Mouse (Mus musculus): ENCODE data around the gene Lgmn. TPM values are rescaled to one million over a fixed set of nuclear protein-coding genes. Genes with fewer than 3 reads are reported as not detected.

The Lgmn gene
- polyA plus RNA-seq, 1 experiment from 2014 or later = 64.7 TPM

DNA sequence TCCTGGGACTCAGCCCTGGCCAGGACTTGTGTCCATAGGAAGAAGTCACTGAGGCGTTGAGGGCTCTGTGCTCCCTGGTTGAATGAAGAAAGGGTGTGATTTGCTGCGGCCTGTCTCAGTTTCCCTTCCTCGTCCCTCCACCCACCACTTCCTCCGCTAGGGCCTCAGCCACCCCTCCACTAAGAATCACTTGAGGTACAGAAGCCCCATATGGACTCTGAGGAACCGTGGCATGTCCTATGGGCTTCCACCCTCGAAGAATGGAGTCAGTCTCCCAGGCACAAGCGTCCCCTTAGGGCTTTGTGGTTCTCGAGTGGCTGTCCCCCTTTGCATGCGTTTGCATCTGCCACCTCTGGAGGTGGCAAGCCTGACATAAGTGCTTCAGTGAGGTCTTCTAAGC lies 56.3 kb downstream of the Lgmn start:
- Histone ChIP-seq H3K9me3 (no peaks in the 10 kb centered on the region), H3K4me1 (replicated peaks) (no peaks in the 10 kb centered on the region), H3K9ac (replicated peaks) (no peak overlapping the region), H3K27me3 (no peaks in the 10 kb centered on the region), H3K4me2 (replicated peaks) (no peak overlapping the region), H3K36me3 (no peaks in the 10 kb centered on the region), H3K4me3 (replicated peaks) (no peak overlapping the region), H3K27ac (no peak overlapping the region)
- 91% methylated on average over 9 of the region's 9 CpGs for WGBS
- no peak for ATAC-seq

DNA sequence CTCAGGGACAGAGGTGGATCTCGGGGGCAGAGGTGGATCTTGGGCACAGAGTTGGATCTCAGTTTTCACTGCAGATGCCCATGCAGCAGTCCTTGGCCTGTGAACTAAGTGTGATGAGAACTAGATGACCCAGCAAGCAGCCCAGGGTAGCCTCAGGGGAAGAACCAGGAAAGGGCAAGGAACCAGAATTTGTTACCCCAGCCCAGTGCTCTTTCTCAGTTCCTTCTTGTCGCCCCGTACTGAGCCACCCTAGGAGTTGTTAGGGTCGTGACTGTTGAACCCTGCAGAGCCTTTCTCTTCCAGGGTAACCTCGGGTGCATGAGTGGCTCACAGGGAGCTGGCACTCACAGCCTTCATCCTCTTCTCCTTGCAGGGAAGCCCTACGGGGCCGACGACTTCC lies 57.4 kb downstream of the Lgmn start:
- no peak overlapping the region for H3K4me3 ChIP-seq (replicated peaks)
- no peak for ATAC-seq
- no peaks in the 10 kb centered on the region for H3K4me1 ChIP-seq (replicated peaks)
- H3K27ac ChIP-seq = no peak overlapping the region
- no peaks in the 10 kb centered on the region for H3K36me3 ChIP-seq
- WGBS = 82% methylated on average over 8 of the region's 8 CpGs
- H3K9ac ChIP-seq (replicated peaks) = no peak overlapping the region
- H3K9me3 ChIP-seq = no peaks in the 10 kb centered on the region
- H3K27me3 ChIP-seq = no peaks in the 10 kb centered on the region
- no peak overlapping the region for H3K4me2 ChIP-seq (replicated peaks)

DNA sequence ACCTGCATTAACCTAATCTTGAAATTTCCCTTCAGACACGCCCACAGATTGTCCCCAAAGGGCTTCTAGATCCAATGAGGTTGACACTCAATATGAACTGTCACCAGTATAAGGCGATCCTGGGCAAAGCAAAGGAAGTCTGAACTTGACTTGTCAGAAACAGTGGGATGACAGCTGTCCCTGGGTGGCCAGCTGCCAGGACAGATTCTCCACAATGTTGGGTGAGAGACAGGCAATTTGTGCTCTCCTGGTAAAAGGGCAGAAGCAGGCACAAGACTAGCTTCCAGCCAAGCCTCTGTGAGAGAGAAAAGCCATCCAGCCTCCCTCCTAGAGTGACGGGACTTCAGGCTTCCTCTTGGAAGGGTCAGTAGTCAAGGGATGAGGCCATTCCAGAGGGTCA lies 67.3 kb downstream of the Lgmn start:
- 87% methylated on average over 3 of the region's 3 CpGs for WGBS
- H3K4me2 ChIP-seq (replicated peaks) = no peak overlapping the region
- H3K9me3 ChIP-seq = no peaks in the 10 kb centered on the region
- no peak overlapping the region for H3K9ac ChIP-seq (replicated peaks)
- no peaks in the 10 kb centered on the region for H3K27me3 ChIP-seq
- no peaks in the 10 kb centered on the region for H3K4me1 ChIP-seq (replicated peaks)
- H3K4me3 ChIP-seq (replicated peaks) = no peak overlapping the region
- no peaks in the 10 kb centered on the region for H3K36me3 ChIP-seq
- ATAC-seq = no peak
- no peak overlapping the region for H3K27ac ChIP-seq

DNA sequence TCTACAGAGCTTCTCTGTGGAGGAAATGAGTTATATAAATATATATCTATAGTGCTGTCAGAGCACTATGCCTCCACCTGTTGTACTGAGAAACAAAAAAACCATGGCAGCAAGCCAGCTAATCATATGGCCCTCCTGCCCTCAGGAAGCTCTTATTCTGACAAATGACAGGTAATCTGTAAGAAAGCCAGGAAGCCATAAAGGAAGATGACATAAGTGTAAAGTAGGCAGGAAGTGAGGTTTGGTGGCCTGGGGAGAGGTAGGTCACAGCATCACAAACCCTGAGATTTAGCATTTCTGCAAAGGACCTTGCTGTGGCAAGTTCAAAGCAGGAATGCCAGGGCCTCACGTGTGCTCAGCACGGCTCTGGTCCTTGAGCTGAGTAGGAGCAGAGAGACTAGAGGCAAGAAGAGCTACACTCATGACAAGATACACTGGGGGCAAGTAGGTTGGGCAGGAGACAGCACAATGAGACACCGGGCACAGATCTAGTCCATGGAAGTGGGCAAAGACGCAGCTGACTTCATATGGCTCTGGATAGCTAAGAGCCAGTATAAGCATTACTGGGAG lies 68.6 kb downstream of the Lgmn start:
- ATAC-seq = no peak
- no peaks in the 10 kb centered on the region for H3K27me3 ChIP-seq
- no peaks in the 10 kb centered on the region for H3K36me3 ChIP-seq
- no peaks in the 10 kb centered on the region for H3K4me1 ChIP-seq (replicated peaks)
- H3K4me3 ChIP-seq (replicated peaks) = no peak overlapping the region
- H3K9ac ChIP-seq (replicated peaks) = no peak overlapping the region
- H3K4me2 ChIP-seq (replicated peaks) = no peak overlapping the region
- WGBS = 88% methylated on average over 4 of the region's 4 CpGs
- H3K27ac ChIP-seq = no peak overlapping the region
- no peaks in the 10 kb centered on the region for H3K9me3 ChIP-seq

DNA sequence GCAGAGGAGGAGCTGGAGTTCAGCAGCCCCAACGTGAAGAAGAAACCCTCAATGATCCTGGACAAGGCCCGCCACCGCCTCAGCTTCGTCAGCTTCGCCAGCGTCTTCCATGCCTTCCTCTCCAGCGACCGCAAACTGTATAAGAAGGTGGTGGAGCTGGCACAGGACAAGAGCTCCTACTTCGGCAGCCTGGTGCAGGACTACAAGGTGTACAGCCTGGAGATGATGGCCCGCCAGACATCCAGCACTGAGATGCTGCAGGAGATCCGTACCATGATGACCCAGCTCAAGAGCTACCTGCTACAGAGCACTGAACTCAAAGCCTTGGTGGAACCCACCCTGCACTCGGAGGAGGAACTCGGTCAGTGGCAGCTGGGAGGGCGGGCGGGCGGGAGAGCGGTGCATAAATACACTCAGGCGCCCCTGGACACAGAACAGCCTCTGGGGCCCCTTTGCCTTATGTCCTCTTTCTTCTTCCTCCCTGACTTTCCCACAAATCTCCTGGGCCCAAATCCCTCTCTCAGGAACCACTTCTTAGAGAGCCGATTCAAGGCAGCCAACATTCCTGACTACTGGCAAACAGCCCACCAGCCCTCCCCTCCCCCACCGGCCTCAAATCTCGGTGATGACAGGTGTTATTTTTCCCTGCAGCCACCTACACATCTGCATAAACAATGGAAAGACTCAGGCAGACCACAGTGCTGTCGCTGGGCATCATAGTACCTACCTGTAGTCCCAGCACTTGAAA lies 70.0 kb downstream of the Lgmn start:
- Histone ChIP-seq H3K4me1 (replicated peaks) (no peaks in the 10 kb centered on the region), H3K4me2 (replicated peaks) (no peak overlapping the region), H3K4me3 (replicated peaks) (no peak overlapping the region), H3K9ac (replicated peaks) (no peak overlapping the region), H3K9me3 (no peaks in the 10 kb centered on the region), H3K36me3 (no peaks in the 10 kb centered on the region), H3K27me3 (no peaks in the 10 kb centered on the region), H3K27ac (no peak overlapping the region)
- no peak for ATAC-seq
- 84% methylated on average over 22 of the region's 22 CpGs for WGBS

DNA sequence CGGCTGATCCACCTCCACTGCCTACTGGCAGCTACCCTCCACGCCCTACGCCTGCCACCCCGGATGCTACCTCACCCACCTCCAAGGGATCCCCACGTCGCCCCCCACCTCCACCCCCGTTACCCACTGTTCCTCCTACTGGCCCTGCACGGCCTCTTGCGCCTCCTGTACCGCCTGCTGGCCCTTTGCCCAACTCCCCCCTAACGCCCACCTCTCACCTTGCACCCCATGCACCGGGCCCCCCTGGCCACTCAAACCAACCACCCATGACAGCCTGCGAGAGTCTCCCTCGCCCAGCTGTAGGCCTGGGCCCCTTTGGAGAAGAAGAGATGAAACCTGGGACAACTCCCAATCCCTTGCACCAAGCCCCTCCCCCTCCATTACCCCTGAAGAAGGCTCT lies 71.1 kb downstream of the Lgmn start:
- WGBS = 82% methylated on average over 14 of the region's 14 CpGs
- Histone ChIP-seq H3K27ac (no peak overlapping the region), H3K36me3 (no peaks in the 10 kb centered on the region), H3K9ac (replicated peaks) (no peak overlapping the region), H3K4me2 (replicated peaks) (no peak overlapping the region), H3K9me3 (no peaks in the 10 kb centered on the region), H3K4me1 (replicated peaks) (no peaks in the 10 kb centered on the region), H3K27me3 (no peaks in the 10 kb centered on the region), H3K4me3 (replicated peaks) (no peak overlapping the region)
- no peak for ATAC-seq

DNA sequence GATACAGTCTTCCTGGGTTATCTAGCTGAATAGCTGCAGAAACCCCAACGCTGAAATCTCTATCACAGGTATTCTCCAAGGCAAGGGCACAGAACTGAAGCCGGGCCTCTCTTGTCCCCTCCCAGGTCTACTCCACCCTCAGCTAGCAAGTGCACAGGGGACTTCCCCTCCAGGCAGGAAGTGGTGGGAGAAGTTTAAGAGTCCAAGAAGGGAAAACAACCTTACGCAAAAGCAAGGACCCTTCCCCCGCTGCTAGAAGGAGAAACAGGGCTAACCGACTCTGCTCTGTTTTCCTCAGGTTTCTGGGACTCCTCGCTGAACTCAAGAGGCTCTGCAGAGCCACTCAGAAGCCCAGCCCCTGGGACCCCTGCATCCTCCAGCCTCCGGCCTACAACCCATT lies 71.5 kb downstream of the Lgmn start:
- H3K4me2 ChIP-seq (replicated peaks) = no peak overlapping the region
- no peaks in the 10 kb centered on the region for H3K9me3 ChIP-seq
- H3K27me3 ChIP-seq = no peaks in the 10 kb centered on the region
- WGBS = 72% methylated on average over 7 of the region's 7 CpGs
- no peak overlapping the region for H3K4me3 ChIP-seq (replicated peaks)
- H3K4me1 ChIP-seq (replicated peaks) = no peaks in the 10 kb centered on the region
- H3K27ac ChIP-seq = no peak overlapping the region
- no peaks in the 10 kb centered on the region for H3K36me3 ChIP-seq
- ATAC-seq = no peak
- H3K9ac ChIP-seq (replicated peaks) = no peak overlapping the region

DNA sequence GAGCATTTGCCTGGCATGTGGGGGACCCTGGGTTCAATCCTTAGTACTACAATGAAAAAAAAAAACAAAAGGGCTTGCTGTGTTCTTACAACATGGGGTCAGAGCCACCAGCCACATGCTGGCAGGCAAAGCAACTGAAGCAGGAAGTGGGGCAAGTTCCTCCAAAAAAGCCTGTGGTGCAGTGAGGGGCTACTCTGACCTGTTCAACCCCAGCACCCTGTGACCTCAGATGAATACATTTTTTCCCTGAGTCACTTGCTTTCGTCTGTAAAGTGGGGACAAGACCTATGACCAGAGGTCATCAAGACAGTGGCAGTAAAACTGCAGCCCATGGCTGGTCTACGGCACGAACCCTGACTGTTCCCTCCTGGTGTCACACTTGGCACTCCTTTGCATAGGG lies 72.5 kb downstream of the Lgmn start:
- no peak overlapping the region for H3K4me2 ChIP-seq (replicated peaks)
- H3K9ac ChIP-seq (replicated peaks) = no peak overlapping the region
- H3K36me3 ChIP-seq = no peaks in the 10 kb centered on the region
- H3K27ac ChIP-seq = no peak overlapping the region
- ATAC-seq = no peak
- WGBS = 78% methylated on average over 3 of the region's 3 CpGs
- H3K27me3 ChIP-seq = no peaks in the 10 kb centered on the region
- H3K4me1 ChIP-seq (replicated peaks) = no peaks in the 10 kb centered on the region
- no peak overlapping the region for H3K4me3 ChIP-seq (replicated peaks)
- no peaks in the 10 kb centered on the region for H3K9me3 ChIP-seq

DNA sequence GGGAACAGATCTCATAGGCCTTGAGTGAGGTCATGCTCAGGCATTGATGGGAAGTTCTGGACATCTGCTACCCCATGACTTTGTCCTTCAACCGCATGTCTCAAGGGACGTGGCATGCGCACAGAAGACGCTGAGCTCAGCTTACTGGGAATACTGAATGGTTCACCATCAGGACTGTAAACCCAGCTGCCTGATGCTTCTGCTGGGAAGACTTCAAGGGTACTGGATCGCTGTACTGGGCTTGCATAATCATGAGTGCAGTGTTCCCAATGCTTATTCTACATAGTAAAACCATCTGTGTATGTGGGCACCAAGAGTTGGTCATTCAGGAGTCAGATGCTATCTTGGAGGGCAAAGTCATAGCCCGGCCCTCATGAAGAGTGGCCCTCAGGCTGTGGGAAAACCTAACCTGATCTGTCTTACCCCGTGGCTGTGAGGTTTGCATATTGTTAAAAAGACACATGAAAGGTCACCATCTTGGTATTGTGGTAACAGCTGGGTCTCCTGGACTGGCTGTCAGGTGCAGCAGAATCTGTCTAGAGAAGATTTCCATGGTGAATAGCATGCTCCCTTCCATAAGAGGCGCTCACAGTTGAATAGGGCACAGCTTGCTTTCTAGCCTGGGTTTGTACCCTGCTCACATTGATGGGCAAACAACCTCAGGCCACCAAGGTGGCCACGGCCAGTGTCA lies 73.3 kb downstream of the Lgmn start:
- Histone ChIP-seq H3K27ac (no peak overlapping the region), H3K27me3 (no peaks in the 10 kb centered on the region), H3K4me3 (replicated peaks) (no peak overlapping the region), H3K4me2 (replicated peaks) (no peak overlapping the region), H3K4me1 (replicated peaks) (no peaks in the 10 kb centered on the region), H3K36me3 (no peaks in the 10 kb centered on the region), H3K9ac (replicated peaks) (no peak overlapping the region), H3K9me3 (no peaks in the 10 kb centered on the region)
- 91% methylated on average over 9 of the region's 9 CpGs for WGBS
- no peak for ATAC-seq

DNA sequence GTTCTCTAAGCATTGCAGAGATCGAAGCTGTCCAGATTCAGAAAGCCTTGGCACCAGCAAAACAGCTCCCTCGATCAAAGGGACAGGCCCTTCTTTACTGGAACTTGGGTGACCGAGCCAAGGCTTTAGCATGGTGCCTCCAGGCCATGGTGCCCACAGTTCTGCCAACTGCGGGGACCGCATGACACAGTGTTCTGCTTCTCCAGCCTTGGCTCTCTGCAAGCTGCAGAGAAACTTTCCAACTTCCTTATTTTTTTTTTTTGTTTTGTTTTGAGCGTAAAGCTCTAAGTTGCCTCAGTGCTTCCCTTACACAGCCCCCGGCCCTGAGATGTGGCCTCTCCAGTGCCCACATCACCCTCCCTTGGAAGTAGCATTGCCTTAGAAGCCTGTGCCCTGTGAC lies 74.6 kb downstream of the Lgmn start:
- WGBS = 96% methylated on average over 7 of the region's 7 CpGs
- H3K36me3 ChIP-seq = no peaks in the 10 kb centered on the region
- ATAC-seq = no peak

DNA sequence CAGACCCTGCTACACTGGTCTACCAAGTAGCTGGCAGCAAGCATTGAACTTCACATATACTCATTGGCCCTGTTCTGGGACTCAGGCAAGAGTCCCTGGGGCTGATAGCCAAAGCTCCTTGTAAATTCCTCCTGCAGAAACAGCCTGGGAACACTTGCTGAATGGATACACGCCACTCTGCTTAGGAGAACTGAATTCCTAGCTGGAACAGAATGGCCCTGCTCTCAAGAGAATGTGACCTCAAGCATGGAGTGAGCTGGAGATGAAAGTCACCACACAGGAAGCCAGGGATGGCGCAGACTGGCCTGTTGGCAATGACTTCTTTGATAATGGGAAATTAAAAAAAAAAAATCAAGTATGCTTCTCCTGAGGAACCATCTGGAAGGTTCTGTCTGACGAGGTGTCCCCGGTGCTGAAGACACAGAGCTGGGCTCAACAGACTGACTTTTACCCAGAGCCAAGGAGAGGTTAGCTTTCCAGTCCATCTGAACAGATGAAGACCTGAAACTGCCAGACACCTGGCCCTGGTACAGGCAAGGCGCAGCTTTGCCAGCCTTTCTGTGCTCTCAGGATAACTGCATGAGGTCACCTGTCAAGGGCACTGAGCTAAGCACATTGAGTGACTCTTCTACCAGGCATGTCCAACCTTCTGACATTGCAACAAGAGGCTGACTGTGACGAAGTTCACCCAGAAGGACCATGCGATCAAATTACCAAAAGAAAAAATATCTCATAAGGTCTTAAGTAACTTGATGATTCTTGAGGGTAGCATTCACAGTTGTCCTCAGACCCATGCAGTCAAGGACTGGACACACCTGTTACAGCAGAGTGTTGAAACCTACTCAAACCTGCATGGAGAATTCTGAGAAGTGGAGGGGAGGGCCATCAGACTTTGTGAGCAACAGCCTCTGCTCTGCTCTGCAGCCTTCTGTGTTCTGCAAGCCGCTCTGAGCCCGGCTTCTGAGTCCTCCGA lies 78.1 kb downstream of the Lgmn start:
- no peak for ATAC-seq
- no peaks in the 10 kb centered on the region for H3K9me3 ChIP-seq
- H3K9ac ChIP-seq (replicated peaks) = no peak overlapping the region
- H3K4me3 ChIP-seq (replicated peaks) = no peak overlapping the region
- H3K27me3 ChIP-seq = no peaks in the 10 kb centered on the region
- H3K4me2 ChIP-seq (replicated peaks) = no peak overlapping the region
- no peaks in the 10 kb centered on the region for H3K4me1 ChIP-seq (replicated peaks)
- H3K36me3 ChIP-seq = no peaks in the 10 kb centered on the region
- no peak overlapping the region for H3K27ac ChIP-seq
- 89% methylated on average over 10 of the region's 10 CpGs for WGBS

More for the DNA sequence above, 74.6 kb downstream of the Lgmn start:
- Histone ChIP-seq H3K4me1 (replicated peaks) (no peaks in the 10 kb centered on the region), H3K4me3 (replicated peaks) (no peak overlapping the region), H3K27me3 (no peaks in the 10 kb centered on the region), H3K27ac (no peak overlapping the region), H3K9me3 (no peaks in the 10 kb centered on the region), H3K4me2 (replicated peaks) (no peak overlapping the region), H3K9ac (replicated peaks) (no peak overlapping the region)

DNA sequence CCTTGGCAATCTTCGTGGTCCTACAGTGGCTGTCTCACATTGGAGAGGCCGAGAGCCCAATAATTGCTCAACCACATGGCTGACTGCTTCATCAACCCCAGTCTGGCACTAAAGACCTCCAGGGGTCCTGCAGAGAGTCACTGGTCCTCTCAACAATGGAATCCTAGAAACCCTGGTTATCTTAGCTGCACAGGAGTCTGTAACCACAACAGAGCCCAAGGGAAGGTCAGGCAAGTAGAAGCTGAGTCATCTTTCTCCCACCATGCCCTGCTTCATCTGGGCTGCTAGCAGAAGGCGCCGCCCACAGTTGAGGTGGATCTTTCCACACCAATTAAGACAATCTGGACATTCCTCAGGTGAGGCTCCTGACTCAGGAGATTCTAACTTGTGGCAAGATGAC lies 80.2 kb downstream of the Lgmn start:
- WGBS = 91% methylated on average over 4 of the region's 4 CpGs
- no peak overlapping the region for H3K4me3 ChIP-seq (replicated peaks)
- H3K27me3 ChIP-seq = no peaks in the 10 kb centered on the region
- no peak for ATAC-seq
- H3K9me3 ChIP-seq = no peaks in the 10 kb centered on the region
- no peaks in the 10 kb centered on the region for H3K4me1 ChIP-seq (replicated peaks)
- H3K4me2 ChIP-seq (replicated peaks) = no peak overlapping the region
- H3K27ac ChIP-seq = no peak overlapping the region
- H3K9ac ChIP-seq (replicated peaks) = no peak overlapping the region
- H3K36me3 ChIP-seq = no peaks in the 10 kb centered on the region

Measured in midbrain, embryonic 13.5 days (tissue).